Mouse (Mus musculus): Measurements from ENCODE around the gene Ubash3a. TPM values are rescaled to one million over a fixed set of nuclear protein-coding genes. Genes with fewer than 3 reads are reported as not detected.
"Not testable (repeated sequence)": the region's sequence is repeated elsewhere in the genome, so short reads cannot be mapped to it uniquely, and the experiment has no call there.

The Ubash3a gene
- polyA plus RNA-seq, 1 experiment from 2014 or later, result 1.2 TPM

- no peak overlapping the region for H3K27ac ChIP-seq
- no peak overlapping the region for H3K4me2 ChIP-seq
- 89% methylated on average over 9 of the region's 9 CpGs for WGBS
- no peak overlapping the region for H3K4me3 ChIP-seq (replicated peaks)
- no peaks in the 10 kb centered on the region for H3K27me3 ChIP-seq (replicated peaks)
- no peak overlapping the region for H3K9ac ChIP-seq
- no peak for ATAC-seq (ENCODE audit: insufficient read depth, low FRiP score, low read depth)
- H3K36me3 ChIP-seq, result no peaks in the 10 kb centered on the region
- no peaks in the 10 kb centered on the region for H3K9me3 ChIP-seq
- no peaks in the 10 kb centered on the region for H3K4me1 ChIP-seq
Measured at GRCm38 (mm10) chr17:31265831-31266230, 58.2 kb downstream of the Ubash3a start.

- no peak overlapping the region for H3K4me2 ChIP-seq
- H3K27ac ChIP-seq, result no peak overlapping the region
- H3K9me3 ChIP-seq, result no peaks in the 10 kb centered on the region
- H3K4me3 ChIP-seq (replicated peaks), result no peak overlapping the region
- H3K4me1 ChIP-seq, result no peaks in the 10 kb centered on the region
- no peaks in the 10 kb centered on the region for H3K36me3 ChIP-seq
- H3K27me3 ChIP-seq (replicated peaks), result no peaks in the 10 kb centered on the region
- 70% methylated on average over 7 of the region's 7 CpGs for WGBS
- no peak overlapping the region; the same call in 1 of the 2 replicates for H3K9ac ChIP-seq
- no peak for ATAC-seq (ENCODE audit: insufficient read depth, low FRiP score, low read depth)
Measured at GRCm38 (mm10) chr17:31266321-31266950, 58.8 kb downstream of the Ubash3a start.

DNA sequence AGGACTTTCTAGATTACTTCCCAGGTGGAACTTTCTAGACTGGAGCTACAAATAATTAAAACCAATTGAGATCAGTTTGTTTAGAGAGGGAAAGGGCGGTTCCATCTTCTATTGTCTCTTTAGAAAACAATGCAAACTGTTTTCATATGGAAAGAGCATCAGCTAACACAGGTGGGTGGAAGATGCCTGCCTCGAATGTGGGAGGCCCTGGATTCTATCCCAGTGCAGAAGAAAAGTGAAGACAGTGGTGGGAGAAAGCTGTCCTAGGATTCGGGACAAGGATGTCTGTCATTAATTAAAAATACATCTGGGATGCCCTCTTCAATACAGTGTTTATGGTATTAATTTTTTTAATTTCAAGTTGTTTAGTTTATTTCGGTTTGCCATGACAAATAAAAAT, 59.5 kb downstream of the Ubash3a start:
- no peak for ATAC-seq (ENCODE audit: insufficient read depth, low FRiP score, low read depth)
- no peaks in the 10 kb centered on the region for H3K27me3 ChIP-seq (replicated peaks)
- no peaks in the 10 kb centered on the region for H3K4me1 ChIP-seq
- 69% methylated on average over 4 of the region's 4 CpGs for WGBS
- H3K4me3 ChIP-seq (replicated peaks), result no peak overlapping the region
- no peaks in the 10 kb centered on the region for H3K9me3 ChIP-seq
- H3K9ac ChIP-seq, result no peak overlapping the region; the same call in 1 of the 2 replicates
- H3K36me3 ChIP-seq, result no peaks in the 10 kb centered on the region
- H3K4me2 ChIP-seq, result no peak overlapping the region
- no peak overlapping the region for H3K27ac ChIP-seq

- Histone ChIP-seq H3K27me3 (replicated peaks) (no peaks in the 10 kb centered on the region), H3K4me1 (no peaks in the 10 kb centered on the region), H3K4me2 (no peak overlapping the region), H3K27ac (no peak overlapping the region), H3K36me3 (no peaks in the 10 kb centered on the region), H3K9ac (no peak overlapping the region), H3K9me3 (no peaks in the 10 kb centered on the region), H3K4me3 (replicated peaks) (no peak overlapping the region)
- WGBS, result 73% methylated on average over 6 of the region's 6 CpGs
- no peak for ATAC-seq (ENCODE audit: insufficient read depth, low FRiP score, low read depth)
Measured at GRCm38 (mm10) chr17:31267603-31268002, 59.9 kb downstream of the Ubash3a start.

- no peak for ATAC-seq (ENCODE audit: insufficient read depth, low FRiP score, low read depth)
- Histone ChIP-seq H3K27ac (no peak overlapping the region), H3K36me3 (no peaks in the 10 kb centered on the region), H3K4me2 (no peak overlapping the region), H3K4me1 (no peaks in the 10 kb centered on the region), H3K9me3 (no peaks in the 10 kb centered on the region), H3K9ac (no peak overlapping the region), H3K27me3 (replicated peaks) (no peaks in the 10 kb centered on the region), H3K4me3 (replicated peaks) (no peak overlapping the region)
- 61% methylated on average over 1 of the region's 1 CpGs for WGBS
Measured at GRCm38 (mm10) chr17:31268016-31268415, 60.3 kb downstream of the Ubash3a start.

GRCm38 (mm10) chr17:31269761-31270160, 62.1 kb downstream of the Ubash3a start:
- H3K27ac ChIP-seq, result no peak overlapping the region
- WGBS, result 84% methylated on average over 2 of the region's 2 CpGs
- H3K36me3 ChIP-seq, result no peaks in the 10 kb centered on the region
- ATAC-seq (ENCODE audit: insufficient read depth, low FRiP score, low read depth), result no peak
- H3K4me3 ChIP-seq (replicated peaks), result no peak overlapping the region
- H3K4me2 ChIP-seq, result no peak overlapping the region
- no peak overlapping the region for H3K9ac ChIP-seq
- no peaks in the 10 kb centered on the region for H3K27me3 ChIP-seq (replicated peaks)
- no peaks in the 10 kb centered on the region for H3K9me3 ChIP-seq
- no peaks in the 10 kb centered on the region for H3K4me1 ChIP-seq

DNA sequence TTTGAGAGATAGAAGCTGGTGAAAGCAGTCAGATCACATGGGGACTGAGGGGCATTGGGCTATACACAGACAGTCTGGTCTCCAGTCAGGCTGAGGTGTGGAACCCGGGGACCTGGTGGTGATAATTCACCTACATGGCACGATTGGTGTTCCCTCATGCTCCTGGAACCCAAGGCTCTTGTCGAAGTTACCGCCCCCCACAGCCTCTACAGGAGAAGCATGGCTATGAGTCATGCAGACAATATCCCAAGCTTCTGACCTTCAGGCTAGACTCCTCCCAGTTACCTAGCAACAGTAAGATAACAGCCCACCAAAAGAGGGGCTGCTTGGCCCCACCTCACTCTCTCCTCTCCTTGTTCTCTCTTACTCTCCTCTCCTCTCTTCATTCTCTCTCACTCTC, 62.6 kb downstream of the Ubash3a start:
- no peaks in the 10 kb centered on the region for H3K9me3 ChIP-seq
- WGBS, result 71% methylated on average over 4 of the region's 4 CpGs
- no peaks in the 10 kb centered on the region for H3K36me3 ChIP-seq
- H3K4me2 ChIP-seq, result no peak overlapping the region
- ATAC-seq (ENCODE audit: insufficient read depth, low FRiP score, low read depth), result no peak
- H3K4me1 ChIP-seq, result no peaks in the 10 kb centered on the region
- no peak overlapping the region for H3K27ac ChIP-seq
- no peak overlapping the region for H3K9ac ChIP-seq
- no peak overlapping the region for H3K4me3 ChIP-seq (replicated peaks)
- no peaks in the 10 kb centered on the region for H3K27me3 ChIP-seq (replicated peaks)

DNA sequence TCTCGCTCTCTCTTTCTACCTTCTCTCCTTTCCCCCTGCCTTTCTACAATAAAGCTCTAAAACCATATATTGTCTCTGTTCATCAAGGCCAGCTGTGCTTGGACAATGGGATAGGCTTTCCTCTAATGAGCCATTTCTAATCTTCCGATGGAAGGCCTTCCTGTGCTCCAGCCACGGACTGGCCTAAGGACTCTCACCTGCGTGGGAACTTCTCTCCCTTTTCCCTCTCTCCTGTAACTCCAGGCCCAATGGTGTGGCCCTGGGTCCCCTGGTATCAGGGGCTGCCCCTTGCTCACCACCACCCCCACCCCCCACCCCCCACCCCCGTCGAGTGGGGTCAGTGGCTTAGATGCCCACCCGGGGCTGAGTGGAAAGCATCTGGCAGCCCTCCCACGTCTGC, 63.1 kb downstream of the Ubash3a start:
- H3K27me3 ChIP-seq (replicated peaks); H3K4me3 ChIP-seq (replicated peaks); H3K9me3 ChIP-seq; H3K9ac ChIP-seq; H3K27ac ChIP-seq; H3K36me3 ChIP-seq; H3K4me1 ChIP-seq; ATAC-seq (ENCODE audit: insufficient read depth, low FRiP score, low read depth); H3K4me2 ChIP-seq: not testable (repeated sequence)
- 82% methylated on average over 8 of the region's 8 CpGs for WGBS

DNA sequence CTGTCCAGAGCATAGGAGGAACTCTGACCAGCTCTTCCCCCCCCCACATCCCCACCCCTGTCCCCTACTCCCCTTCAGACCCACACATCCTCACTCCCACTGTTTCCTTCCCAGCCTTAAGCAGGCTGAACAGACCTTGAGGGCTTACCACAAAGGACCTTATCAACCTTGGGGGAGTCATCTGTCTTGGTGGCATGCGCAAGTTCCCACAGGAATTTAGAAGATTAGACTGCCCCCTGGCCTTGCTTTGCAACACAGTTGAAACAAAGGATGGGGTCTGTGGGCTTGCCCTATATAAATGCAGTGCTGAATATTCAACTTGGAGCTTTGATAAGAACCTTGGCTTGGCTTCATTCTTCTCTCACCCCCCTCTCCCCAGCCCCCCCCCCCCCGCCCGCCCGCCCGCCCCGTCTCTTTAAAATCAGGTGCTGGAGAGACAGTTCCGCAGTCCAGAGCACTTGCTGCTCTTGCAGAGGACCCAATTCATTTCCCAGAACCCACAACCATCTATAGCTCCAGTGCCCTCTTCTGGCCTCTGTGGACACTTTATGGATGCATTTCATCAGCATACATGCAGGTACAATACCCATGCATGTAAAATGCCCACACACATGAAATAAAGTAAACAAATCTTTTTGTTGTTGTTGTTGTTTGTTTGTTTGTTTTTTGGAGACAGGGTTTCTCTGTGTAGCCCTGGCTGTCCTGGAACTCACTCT, 63.6 kb downstream of the Ubash3a start:
- Histone ChIP-seq H3K4me3 (replicated peaks) (no peak overlapping the region), H3K36me3 (no peaks in the 10 kb centered on the region), H3K4me1 (no peaks in the 10 kb centered on the region), H3K27me3 (replicated peaks) (no peaks in the 10 kb centered on the region), H3K9me3 (no peaks in the 10 kb centered on the region), H3K27ac (no peak overlapping the region), H3K4me2 (no peak overlapping the region), H3K9ac (no peak overlapping the region)
- ATAC-seq (ENCODE audit: insufficient read depth, low FRiP score, low read depth), result no peak
- WGBS, result 64% methylated on average over 6 of the region's 7 CpGs

DNA sequence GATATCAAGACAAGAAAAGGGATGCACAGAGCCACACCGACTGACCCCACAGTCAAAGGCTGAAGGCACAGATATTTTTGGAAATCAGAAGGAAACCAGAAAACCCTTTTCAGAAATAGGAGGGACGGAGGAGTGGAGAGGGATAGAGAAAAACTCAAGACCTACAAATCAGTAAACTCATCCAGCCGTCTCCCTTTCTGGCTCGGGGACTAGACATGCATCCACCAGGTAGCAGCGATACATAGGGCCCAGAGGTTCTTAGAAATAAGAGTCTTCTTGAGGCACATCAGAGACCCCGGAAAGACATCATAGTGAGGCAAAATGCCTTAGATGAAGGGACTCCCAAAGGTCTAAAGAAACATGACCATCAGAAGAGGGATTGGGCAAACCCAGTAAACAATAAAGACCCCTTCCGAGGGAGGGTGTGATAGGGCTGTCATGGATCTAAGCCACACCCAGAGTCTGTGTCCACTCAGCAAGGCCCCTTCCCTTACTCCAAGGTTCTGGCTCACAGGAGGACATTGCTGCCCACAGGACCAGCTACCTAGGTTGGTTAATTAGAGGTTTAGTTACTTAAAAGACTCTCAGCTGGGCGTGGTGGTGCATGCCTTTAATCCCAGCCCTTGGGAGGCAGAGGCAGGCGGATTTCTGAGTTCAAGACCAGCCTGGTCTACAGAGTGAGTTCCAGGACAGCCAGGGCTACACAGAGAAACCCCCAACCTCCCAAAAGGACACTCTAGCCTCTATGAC, 64.9 kb downstream of the Ubash3a start:
- Histone ChIP-seq H3K4me1 (no peaks in the 10 kb centered on the region; the same call in 1 of the 2 replicates), H3K4me2 (no peak overlapping the region), H3K27ac (no peak overlapping the region), H3K9me3 (no peaks in the 10 kb centered on the region), H3K36me3 (no peaks in the 10 kb centered on the region), H3K4me3 (replicated peaks) (no peak overlapping the region), H3K9ac (no peak overlapping the region), H3K27me3 (replicated peaks) (no peaks in the 10 kb centered on the region)
- ATAC-seq (ENCODE audit: insufficient read depth, low FRiP score, low read depth), result no peak
- WGBS, result 80% methylated on average over 9 of the region's 9 CpGs

- H3K27ac ChIP-seq, result no peak overlapping the region
- ATAC-seq (ENCODE audit: insufficient read depth, low FRiP score, low read depth), result no peak
Measured at GRCm38 (mm10) chr17:31273631-31274030, 66.0 kb downstream of the Ubash3a start.

DNA sequence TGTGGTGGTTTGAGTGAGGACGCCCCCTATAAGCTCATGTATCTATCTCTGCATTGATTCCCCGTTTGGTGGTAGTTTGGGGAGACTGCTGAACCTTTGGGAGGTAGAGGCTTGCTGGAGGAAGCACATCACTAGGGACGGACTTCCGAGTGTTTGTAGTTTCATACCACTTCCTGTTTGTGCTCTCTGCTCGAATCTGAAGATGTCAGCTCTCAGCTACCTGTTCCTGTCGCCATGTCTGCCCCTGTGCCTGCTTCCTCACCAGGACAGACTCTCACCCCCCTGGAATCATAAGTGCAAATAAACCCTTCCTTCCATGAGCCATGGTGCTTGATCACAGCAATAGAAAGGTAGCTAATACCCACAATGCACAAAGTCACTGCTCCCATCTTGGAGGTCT, 67.5 kb downstream of the Ubash3a start:
- WGBS, result 62% methylated on average over 6 of the region's 6 CpGs
- no peak overlapping the region for H3K9ac ChIP-seq
- H3K4me1 ChIP-seq, result no peaks in the 10 kb centered on the region; the same call in 1 of the 2 replicates
- no peaks in the 10 kb centered on the region for H3K9me3 ChIP-seq
- H3K4me2 ChIP-seq, result no peak overlapping the region
- ATAC-seq (ENCODE audit: insufficient read depth, low FRiP score, low read depth), result no peak
- no peak overlapping the region for H3K4me3 ChIP-seq (replicated peaks)
- H3K27me3 ChIP-seq (replicated peaks), result no peaks in the 10 kb centered on the region
- H3K36me3 ChIP-seq, result no peaks in the 10 kb centered on the region
- no peak overlapping the region for H3K27ac ChIP-seq

More at GRCm38 (mm10) chr17:31273631-31274030, 66.0 kb downstream of the Ubash3a start:
- no peaks in the 10 kb centered on the region; the same call in 1 of the 2 replicates for H3K4me1 ChIP-seq
- no peaks in the 10 kb centered on the region for H3K27me3 ChIP-seq (replicated peaks)
- H3K4me2 ChIP-seq, result no peak overlapping the region
- no peaks in the 10 kb centered on the region for H3K9me3 ChIP-seq
- H3K36me3 ChIP-seq, result no peaks in the 10 kb centered on the region
- H3K9ac ChIP-seq, result no peak overlapping the region
- no peak overlapping the region for H3K4me3 ChIP-seq (replicated peaks)
- WGBS, result 81% methylated on average over 8 of the region's 8 CpGs
